Mouse (Mus musculus) megakaryocyte progenitor cell, adult 5-6 weeks (primary cell): ENCODE measurements at regions not wholly inside any gene's neighbourhood (a gene's known extent, or its start where the extent isn't known, plus 50 kb on each side); places are given as distances from the start of the nearest gene placed in this dataset.

ENCODE experiments used
- ATAC-seq: replicated peaks from 2 replicates; pipeline ENCODE4 v1.8.0; 2016; ENCODE audit warnings: mild to moderate bottlenecking, moderate TSS enrichment, inconsistent platforms; ENCODE audit not compliant: poor library complexity

- ATAC-seq: no peak
These were observed 79.1 kb upstream of the Elac2 start for GRCm38 (mm10) chr11:64899587-64900278.

GRCm38 (mm10) chr11:64916783-64917182 is 62.1 kb upstream of the Elac2 start:
- ATAC-seq: no peak

DNA sequence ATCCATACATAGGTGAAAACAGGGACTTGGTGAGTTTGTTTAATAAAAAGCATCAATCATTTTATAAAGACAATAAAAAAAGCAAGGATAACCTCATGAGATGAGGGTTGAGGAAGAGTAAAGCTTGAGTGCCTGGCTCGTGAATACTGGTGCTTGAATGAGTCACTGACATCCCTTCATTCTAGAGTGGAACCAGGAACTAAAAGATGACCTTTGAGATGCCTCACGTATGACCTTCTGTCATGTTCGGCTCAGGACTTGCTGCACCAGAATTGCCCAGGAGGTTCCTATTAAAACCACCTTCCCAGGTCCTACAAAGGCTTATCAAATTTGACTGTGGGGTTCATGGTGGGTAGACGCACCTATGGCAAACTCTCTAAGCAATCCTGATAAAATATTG is 61.5 kb upstream of the Elac2 start:
- ATAC-seq: no peak

GRCm38 (mm10) chr11:64924989-64925388 is 53.8 kb upstream of the Elac2 start:
- ATAC-seq: no peak

- ATAC-seq: no peak
These were observed 52.9 kb upstream of the Elac2 start for GRCm38 (mm10) chr11:64925970-64926369.
